Mouse (Mus musculus): ENCODE measurements around the gene Dolpp1.

- TF ChIP-seq TAL1 (IDR thresholded peaks at IDR 0.05; ENCODE audit: low read length) (no peak), GATA1 (IDR thresholded peaks at IDR 0.05; ENCODE audit: low read length) (no peak)
These were observed 15.7 kb downstream of the Dolpp1 start for GRCm38 (mm10) chr2:30407778-30408177.
